Comparison of ENCODE assay signal across 31 mouse cellular contexts in genomic region chr7:111268197-111268596, GRCm38 (mm10).
"Had no signal": no experiment of that assay in that cellular context is flagged by ENCODE, and none has a peak within 500 bp of the region (broad histone marks: within the 10 kb centered on the region; RNA-seq: fewer than 3 reads in every experiment).

No protein-coding gene starts in this region.

- H3K9me3 ChIP-seq: limb, embryonic 10.5 days; limb, embryonic 12.5 days; limb, embryonic 13.5 days; limb, embryonic 15.5 days; liver, embryonic 12.5 days; liver, embryonic 13.5 days; liver, embryonic 15.5 days; lung, embryonic 15.5 days; midbrain, embryonic 10.5 days; midbrain, embryonic 12.5 days; midbrain, embryonic 15.5 days had no signal

- H3K36me3 ChIP-seq: limb, embryonic 10.5 days; limb, embryonic 12.5 days; limb, embryonic 13.5 days; limb, embryonic 15.5 days; liver, embryonic 12.5 days; liver, embryonic 13.5 days; liver, embryonic 15.5 days; lung, embryonic 15.5 days; midbrain, embryonic 10.5 days; midbrain, embryonic 12.5 days; midbrain, embryonic 15.5 days had no signal

- H3K4me3 ChIP-seq: left cerebral cortex, adult 2 months; limb, embryonic 10.5 days; limb, embryonic 12.5 days; limb, embryonic 13.5 days; limb, embryonic 15.5 days; liver, embryonic 12.5 days; liver, embryonic 13.5 days; liver, embryonic 15.5 days; lung, embryonic 15.5 days; megakaryocyte, embryonic 14.5 days; midbrain, embryonic 10.5 days; midbrain, embryonic 12.5 days; midbrain, embryonic 15.5 days; myocyte had no signal

- ATAC-seq: liver, embryonic 12.5 days; liver, postnatal 0 days; lung, postnatal 0 days; midbrain, embryonic 15.5 days; midbrain, embryonic 16.5 days had no signal

- H3K27me3 ChIP-seq: limb, embryonic 12.5 days; limb, embryonic 13.5 days; limb, embryonic 15.5 days; liver, embryonic 12.5 days; liver, embryonic 13.5 days; liver, embryonic 15.5 days; lung, embryonic 15.5 days; midbrain, embryonic 12.5 days; midbrain, embryonic 15.5 days had no signal

- DNase-seq: left cerebral cortex, postnatal 4 days; liver; liver, embryonic 13.5 days; liver, postnatal 0 days; lung, adult 18-20 months; lung, adult 2 months; lung, embryonic 14.5 days; lung, postnatal 10 days; lung, postnatal 14 days; lung, postnatal 36 days; lung, postnatal 4 days; midbrain, embryonic 14.5 days had no signal

- H3K4me2 ChIP-seq: limb, embryonic 12.5 days; limb, embryonic 13.5 days; limb, embryonic 15.5 days; liver, embryonic 11.5 days; liver, embryonic 12.5 days; liver, embryonic 13.5 days; liver, embryonic 15.5 days; lung, embryonic 14.5 days; lung, embryonic 15.5 days; midbrain, embryonic 11.5 days; midbrain, embryonic 12.5 days; midbrain, embryonic 15.5 days had no signal

- H3K4me1 ChIP-seq: limb, embryonic 10.5 days; limb, embryonic 12.5 days; limb, embryonic 13.5 days; limb, embryonic 15.5 days; liver, embryonic 12.5 days; liver, embryonic 13.5 days; liver, embryonic 15.5 days; lung, embryonic 15.5 days; megakaryocyte, embryonic 14.5 days; midbrain, embryonic 10.5 days; midbrain, embryonic 12.5 days; midbrain, embryonic 15.5 days had no signal

- H3K27ac ChIP-seq: left cerebral cortex, adult 2 months; limb, embryonic 10.5 days; limb, embryonic 12.5 days; limb, embryonic 13.5 days; limb, embryonic 15.5 days; liver, embryonic 12.5 days; liver, embryonic 13.5 days; liver, embryonic 14.5 days; liver, embryonic 15.5 days; lung, embryonic 15.5 days; macrophage; midbrain, embryonic 10.5 days; midbrain, embryonic 12.5 days; midbrain, embryonic 15.5 days had no signal

- H3K9ac ChIP-seq: limb, embryonic 12.5 days; limb, embryonic 13.5 days; limb, embryonic 15.5 days; liver, embryonic 12.5 days; liver, embryonic 13.5 days; liver, embryonic 14.5 days; liver, embryonic 15.5 days; liver, postnatal 0 days; lung, embryonic 14.5 days; lung, embryonic 15.5 days; midbrain, embryonic 12.5 days; midbrain, embryonic 15.5 days had no signal
